Mouse (Mus musculus): ENCODE data around the gene Olfr62. TPM values are rescaled to one million over a fixed set of nuclear protein-coding genes. Genes with fewer than 3 reads are reported as not detected.

Gene Olfr62
- not detected for total RNA-seq (2023)

GRCm38 (mm10) chr4:118658652-118659051, at the start of gene Olfr62:
Gene Olfr62 (plus strand): TSS chr4:118658952.

GRCm38 (mm10) chr4:118620279-118620966, 38.3 kb upstream of the Olfr62 start, which contains the start of the genes Cfap57 and Ebna1bp2:
Gene Cfap57 (minus strand): TSS chr4:118620777.
Gene Ebna1bp2 (plus strand): TSS chr4:118620799.

GRCm38 (mm10) chr4:118692412-118692973, 33.7 kb downstream of the Olfr62 start, which contains the start of gene Olfr1342:
Gene Olfr1342 (minus strand): TSS chr4:118692756.

GRCm38 (mm10) chr4:118703223-118703622, 44.5 kb downstream of the Olfr62 start, which contains the start of gene Olfr1341:
Gene Olfr1341 (plus strand): TSS chr4:118703523.

Other genes starting within 250 kb of the Olfr62 start
- 74.1 TPM for gene Szt2, start 249.7 kb upstream of the Olfr62 start, total RNA-seq (2023)
- 59.5 TPM for gene Med8, start 249.6 kb upstream of the Olfr62 start, total RNA-seq (2023)
- 39.3 TPM for gene Elovl1, start 230.9 kb upstream of the Olfr62 start, total RNA-seq (2023)
- gene Cdc20, start 221.6 kb upstream of the Olfr62 start, total RNA-seq (2023): 4.2 TPM
- not detected for gene Mpl, start 201.4 kb upstream of the Olfr62 start, total RNA-seq (2023)
- gene Tie1, start 168.9 kb upstream of the Olfr62 start, total RNA-seq (2023): 0.18 TPM
- not detected for gene 2610528J11Rik, start 132.0 kb upstream of the Olfr62 start, total RNA-seq (2023)
- gene Tmem125, start 114.9 kb upstream of the Olfr62 start, total RNA-seq (2023): not detected
- not detected for gene Cfap57, start 38.2 kb upstream of the Olfr62 start, total RNA-seq (2023)
- gene Ebna1bp2, start 38.2 kb upstream of the Olfr62 start, total RNA-seq (2023): 69.7 TPM
- gene Olfr1342, start 33.8 kb downstream of the Olfr62 start, total RNA-seq (2023): not detected
- gene Olfr1341, start 44.6 kb downstream of the Olfr62 start, total RNA-seq (2023): not detected
- not detected for gene Olfr1340, start 61.2 kb downstream of the Olfr62 start, total RNA-seq (2023)
- gene Olfr1339, start 73.2 kb downstream of the Olfr62 start, total RNA-seq (2023): not detected
- not detected for gene Olfr1338, start 99.8 kb downstream of the Olfr62 start, total RNA-seq (2023)
- not detected for gene Olfr1337, start 123.6 kb downstream of the Olfr62 start, total RNA-seq (2023)
- not detected for gene Olfr1335, start 151.0 kb downstream of the Olfr62 start, total RNA-seq (2023)
- not detected for gene Olfr1333, start 177.3 kb downstream of the Olfr62 start, total RNA-seq (2023)
- not detected for gene Olfr1331, start 205.7 kb downstream of the Olfr62 start, total RNA-seq (2023)
- not detected for gene Olfr1330, start 229.6 kb downstream of the Olfr62 start, total RNA-seq (2023)